Mouse (Mus musculus) intestine, postnatal 0 days (tissue): ENCODE results near the gene Col8a2. TPM values are rescaled to one million over a fixed set of nuclear protein-coding genes. Genes with fewer than 3 reads are reported as not detected.

Source experiments
- ATAC-seq: fragments of 200-750 bp; cut with Nextera tagmentation; 2 replicates; pipeline ENCODE4 v1.8.0; 2017; ENCODE audit warnings: mild to moderate bottlenecking, moderate TSS enrichment, moderate library complexity
- H3K27ac ChIP-seq: fragments of 300-500 bp; sonication (generic); 2 replicates; pipeline ENCODE4 v1.5.1; 2014; ENCODE audit warnings: mild to moderate bottlenecking, low read depth, low read length, moderate library complexity
- H3K27me3 ChIP-seq: fragments of 300-500 bp; sonication (generic); replicated peaks from 2 replicates; pipeline ENCODE4 v1.6.1; 2014; ENCODE audit warnings: low read length, mixed read lengths; ENCODE audit not compliant: control insufficient read depth, insufficient read depth
- H3K36me3 ChIP-seq: fragments of 300-500 bp; sonication (generic); 2 replicates; pipeline ENCODE4 v1.6.1; 2014; ENCODE audit warnings: mild to moderate bottlenecking, moderate library complexity; ENCODE audit not compliant: control insufficient read depth, insufficient read depth
- H3K4me1 ChIP-seq: fragments of 300-500 bp; sonication (generic); replicated peaks from 2 replicates; pipeline ENCODE4 v1.6.1; 2014; ENCODE audit warnings: antibody characterized with exemption, low read length, mixed read lengths; ENCODE audit not compliant: control insufficient read depth, insufficient read depth
- H3K4me2 ChIP-seq: fragments of 300-500 bp; sonication (generic); replicated peaks from 2 replicates; pipeline ENCODE4 v1.6.1; 2014; ENCODE audit warnings: low read depth, mild to moderate bottlenecking, moderate library complexity
- H3K4me3 ChIP-seq: fragments of 300-500 bp; sonication (generic); 2 replicates; pipeline ENCODE4 v1.5.1; 2014; ENCODE audit warnings: low read depth, low read length
- H3K9ac ChIP-seq: fragments of 300-500 bp; sonication (generic); 2 replicates; pipeline ENCODE4 v1.6.1; 2014; ENCODE audit warnings: mild to moderate bottlenecking, low read depth, low read length
- H3K9me3 ChIP-seq: fragments of 300-500 bp; sonication (generic); 2 replicates; pipeline ENCODE4 v1.6.1; 2016; ENCODE audit warnings: mixed run types; ENCODE audit not compliant: control insufficient read depth
- CTCF ChIP-seq: sonication (generic); IDR thresholded peaks from 2 replicates; pipeline ENCODE4 v1.5.1; 2016; ENCODE audit warnings: low read depth, mild to moderate bottlenecking, control low read depth, antibody characterized with exemption, moderate library complexity
- WGBS: fragments of 180-500 bp; shearing (Covaris S2); extraction: QIAGEN DNeasy Blood & Tissue Kit; methylation state at CpG from one replicate; pipeline ENCODE4 v1.1.7; 2014; 5-methylcytosine and 5-hydroxymethylcytosine counted together
- polyA plus RNA-seq: library from polyadenylated mRNA; unstranded; fragments of >200 nt; fragmentation: Nextera tagmentation; extraction: Ambion mirVana; gene quantifications from 2 replicates; pipeline ENCODE4 v1.2.1, GENCODE M21; 2015

Gene Col8a2
- polyA plus RNA-seq, 1 experiment from 2014 or later, result 2.2 TPM

DNA sequence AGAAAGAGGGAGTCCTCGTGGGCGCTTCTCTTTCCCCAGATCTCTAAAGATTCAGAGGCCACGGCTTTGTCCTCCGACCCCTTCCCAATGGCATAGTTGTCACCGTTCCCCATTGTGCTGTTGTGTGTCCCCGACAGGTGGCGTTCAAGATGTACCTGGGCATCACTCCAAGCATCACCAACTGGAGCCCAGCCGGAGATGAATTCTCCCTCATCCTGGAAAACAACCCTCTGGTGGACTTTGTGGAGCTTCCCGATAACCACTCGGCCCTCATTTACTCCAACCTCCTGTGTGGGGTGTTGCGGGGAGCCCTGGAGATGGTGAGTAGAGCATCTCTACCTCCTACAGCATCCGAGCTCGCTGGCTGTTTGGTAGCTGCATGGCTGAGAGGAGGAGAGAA is 12.8 kb upstream of the Col8a2 start:
- ATAC-seq, result no peak

DNA sequence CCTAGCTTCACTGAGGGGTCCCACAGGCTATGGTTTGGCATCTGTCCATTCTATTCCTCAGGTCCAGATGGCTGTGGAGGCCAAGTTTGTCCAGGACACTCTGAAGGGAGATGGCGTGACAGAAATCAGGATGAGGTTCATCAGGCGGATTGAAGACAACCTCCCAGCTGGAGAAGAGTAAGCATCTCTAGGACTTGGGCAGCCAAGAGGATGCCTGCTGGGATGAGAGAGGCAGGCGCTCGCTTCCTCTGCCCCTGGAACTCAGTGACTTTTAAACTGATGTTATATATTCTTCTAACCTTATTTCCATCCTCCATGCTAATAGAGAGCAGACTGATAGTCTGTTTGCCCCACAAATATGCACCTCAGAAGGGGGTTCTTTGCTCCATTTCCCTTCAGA is 11.5 kb upstream of the Col8a2 start:
- WGBS, result 91% methylated on average over 4 of the region's 4 CpGs
- Histone ChIP-seq H3K36me3 (peaks cover 40% of the 10 kb centered on the region), H3K27me3 (no peaks in the 10 kb centered on the region), H3K9me3 (no peaks in the 10 kb centered on the region), H3K4me3 (no peak overlapping the region), H3K4me1 (no peaks in the 10 kb centered on the region), H3K27ac (no peak overlapping the region), H3K9ac (no peak overlapping the region), H3K4me2 (no peak overlapping the region)
- no peak for TF ChIP-seq CTCF
- no peak for ATAC-seq

More for the DNA sequence above, 12.8 kb upstream of the Col8a2 start:
- Histone ChIP-seq H3K27me3 (no peaks in the 10 kb centered on the region), H3K4me3 (no peak overlapping the region), H3K27ac (no peak overlapping the region), H3K9ac (no peak overlapping the region), H3K36me3 (peaks cover 40% of the 10 kb centered on the region), H3K4me1 (no peaks in the 10 kb centered on the region), H3K4me2 (no peak overlapping the region), H3K9me3 (no peaks in the 10 kb centered on the region)
- TF ChIP-seq CTCF, result no peak
- 84% methylated on average over 13 of the region's 13 CpGs for WGBS

- Histone ChIP-seq H3K9ac (no peak overlapping the region), H3K27ac (no peak overlapping the region), H3K36me3 (peaks cover 39% of the 10 kb centered on the region), H3K4me3 (no peak overlapping the region), H3K4me2 (no peak overlapping the region), H3K9me3 (no peaks in the 10 kb centered on the region), H3K27me3 (no peaks in the 10 kb centered on the region), H3K4me1 (no peaks in the 10 kb centered on the region)
- no peak for TF ChIP-seq CTCF
- ATAC-seq, result no peak
- 64% methylated on average over 13 of the region's 13 CpGs for WGBS
Observed at GRCm38 (mm10) chr4:126275681-126276131, 10.9 kb upstream of the Col8a2 start.

GRCm38 (mm10) chr4:126277906-126278564 is 8.6 kb upstream of the Col8a2 start:
- Histone ChIP-seq H3K4me3 (no peak overlapping the region), H3K36me3 (peaks cover 24% of the 10 kb centered on the region), H3K4me2 (peak overlapping the region; percentile 48), H3K9me3 (no peaks in the 10 kb centered on the region), H3K4me1 (no peaks in the 10 kb centered on the region), H3K27ac (no peak overlapping the region), H3K9ac (no peak overlapping the region), H3K27me3 (no peaks in the 10 kb centered on the region)
- WGBS, result 16% methylated on average over 13 of the region's 13 CpGs
- ATAC-seq, result peak; percentile 40; the same call in 1 of the 2 replicates
- TF ChIP-seq CTCF, result peak; percentile 86

DNA sequence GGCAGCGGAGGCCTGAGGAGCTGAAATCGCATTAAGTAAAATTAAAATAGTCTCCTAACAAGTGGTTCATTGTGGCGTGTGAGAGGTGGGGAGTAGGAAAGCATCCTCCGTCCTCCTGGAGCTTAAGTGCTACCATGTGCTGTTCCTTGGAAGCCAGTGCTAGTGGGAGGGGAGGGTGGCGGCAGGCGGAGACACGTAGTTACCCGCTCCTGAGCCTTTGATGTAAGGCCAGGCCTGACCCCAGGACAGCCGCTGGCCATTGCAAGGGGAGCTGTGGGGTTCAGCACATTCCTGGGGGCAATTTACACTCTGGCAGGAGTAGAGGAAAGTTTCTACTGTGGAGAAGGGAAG is 8.1 kb upstream of the Col8a2 start:
- H3K4me1 ChIP-seq, result no peaks in the 10 kb centered on the region

GRCm38 (mm10) chr4:126278961-126279360 is 7.6 kb upstream of the Col8a2 start:
- TF ChIP-seq CTCF, result no peak
- Histone ChIP-seq H3K4me1 (no peaks in the 10 kb centered on the region), H3K27ac (no peak overlapping the region), H3K4me3 (no peak overlapping the region), H3K27me3 (peaks cover under 1% of the 10 kb centered on the region; the same call in 1 of the 2 replicates), H3K9ac (no peak overlapping the region), H3K4me2 (no peak overlapping the region), H3K9me3 (no peaks in the 10 kb centered on the region), H3K36me3 (peaks cover 15% of the 10 kb centered on the region)
- no peak for ATAC-seq
- WGBS, result 66% methylated on average over 9 of the region's 9 CpGs

More for the DNA sequence above, 8.1 kb upstream of the Col8a2 start:
- Histone ChIP-seq H3K27me3 (no peaks in the 10 kb centered on the region), H3K36me3 (peaks cover 19% of the 10 kb centered on the region), H3K9ac (no peak overlapping the region), H3K27ac (no peak overlapping the region), H3K4me3 (no peak overlapping the region), H3K9me3 (no peaks in the 10 kb centered on the region), H3K4me2 (no peak overlapping the region)
- 56% methylated on average over 9 of the region's 9 CpGs for WGBS
- no peak for ATAC-seq
- TF ChIP-seq CTCF, result no peak
